Mouse (Mus musculus) liver, embryonic 16.5 days (tissue): ENCODE measurements around the gene Acat2. TPM values are rescaled to one million over a fixed set of nuclear protein-coding genes. Genes with fewer than 3 reads are reported as not detected.
"Not testable (repeated sequence)": the region's sequence is repeated elsewhere in the genome, so short reads cannot be mapped to it uniquely, and the experiment has no call there.

Experiments
- ATAC-seq: fragments of 200-750 bp; cut with Nextera tagmentation; 2 replicates; pipeline ENCODE4 v1.8.0; 2017; ENCODE audit warnings: low read depth, mild to moderate bottlenecking, moderate number of reproducible peaks, moderate library complexity
- H3K27ac ChIP-seq: fragments of 300-500 bp; sonication (generic); 2 replicates; pipeline ENCODE4 v1.5.1; 2014; ENCODE audit warnings: mild to moderate bottlenecking, low read length
- H3K27me3 ChIP-seq: fragments of 300-500 bp; sonication (generic); 2 replicates; pipeline ENCODE4 v1.6.1; 2014; ENCODE audit warnings: low read depth, low read length, mixed read lengths; ENCODE audit not compliant: control insufficient read depth, insufficient read depth
- H3K36me3 ChIP-seq: fragments of 300-500 bp; sonication (generic); 2 replicates; pipeline ENCODE4 v1.6.1; 2014; ENCODE audit warnings: mild to moderate bottlenecking; ENCODE audit not compliant: control insufficient read depth, insufficient read depth
- H3K4me1 ChIP-seq: fragments of 300-500 bp; sonication (generic); 2 replicates; pipeline ENCODE4 v1.6.1; 2014; ENCODE audit warnings: low read depth, low read length, mixed read lengths; ENCODE audit not compliant: control insufficient read depth
- H3K4me2 ChIP-seq: fragments of 300-500 bp; sonication (generic); 2 replicates; pipeline ENCODE4 v1.6.1; 2014; ENCODE audit warnings: low read depth, low read length, mixed read lengths
- H3K4me3 ChIP-seq: fragments of 300-500 bp; sonication (generic); 2 replicates; pipeline ENCODE4 v1.5.1; 2014; ENCODE audit warnings: low read depth, mild to moderate bottlenecking, low read length
- H3K9ac ChIP-seq: fragments of 300-500 bp; sonication (generic); 2 replicates; pipeline ENCODE4 v1.6.1; 2014; ENCODE audit warnings: low read depth, low read length
- H3K9me3 ChIP-seq: fragments of 300-500 bp; sonication (generic); replicated peaks from 2 replicates; pipeline ENCODE4 v1.6.1; 2016; ENCODE audit warnings: low read length; ENCODE audit not compliant: control insufficient read depth
- WGBS: fragments of 180-500 bp; shearing (Covaris S2); extraction: QIAGEN DNeasy Blood & Tissue Kit; methylation state at CpG from one replicate; pipeline ENCODE4 v1.1.7; 2014; ENCODE audit not compliant: insufficient replicate concordance; 5-methylcytosine and 5-hydroxymethylcytosine counted together
- polyA plus RNA-seq: library from polyadenylated mRNA; unstranded; fragments of >200 nt; fragmentation: Nextera tagmentation; extraction: Ambion mirVana; gene quantifications from 2 replicates; pipeline ENCODE4 v1.2.1, GENCODE M21; 2015

The Acat2 gene
- polyA plus RNA-seq, 1 experiment from 2014 or later = 101 TPM

- 64% methylated on average over 5 of the region's 5 CpGs for WGBS
- no peak overlapping the region for H3K4me2 ChIP-seq
- no peaks in the 10 kb centered on the region; the same call in 1 of the 2 replicates for H3K4me1 ChIP-seq
- no peak overlapping the region for H3K9ac ChIP-seq
- no peaks in the 10 kb centered on the region for H3K27me3 ChIP-seq
- no peaks in the 10 kb centered on the region for H3K36me3 ChIP-seq
- H3K4me3 ChIP-seq = no peak overlapping the region
- ATAC-seq = no peak
- H3K9me3 ChIP-seq = no peaks in the 10 kb centered on the region
- H3K27ac ChIP-seq = no peak overlapping the region
Measured at GRCm38 (mm10) chr17:12997890-12998289, 37.3 kb upstream of the Acat2 start.

GRCm38 (mm10) chr17:12996345-12996744 is 35.8 kb upstream of the Acat2 start:
- no peaks in the 10 kb centered on the region for H3K27me3 ChIP-seq
- no peak overlapping the region for H3K27ac ChIP-seq
- H3K9me3 ChIP-seq = no peaks in the 10 kb centered on the region
- no peak overlapping the region for H3K4me3 ChIP-seq
- WGBS = 28% methylated on average over 3 of the region's 3 CpGs
- H3K36me3 ChIP-seq = no peaks in the 10 kb centered on the region
- H3K4me2 ChIP-seq = no peak overlapping the region
- ATAC-seq = no peak
- H3K9ac ChIP-seq = no peak overlapping the region
- H3K4me1 ChIP-seq = no peaks in the 10 kb centered on the region; the same call in 1 of the 2 replicates

GRCm38 (mm10) chr17:12994069-12994468 is 33.5 kb upstream of the Acat2 start, which contains the start of gene Wtap:
TSS of gene Wtap (minus strand) at chr17:12994169.
- Histone ChIP-seq H3K27me3 (no peaks in the 10 kb centered on the region), H3K4me1 (peaks cover 4% of the 10 kb centered on the region), H3K9ac (peak within 1 kb of the TSS; percentile 100), H3K36me3 (no peaks in the 10 kb centered on the region), H3K4me2 (peak within 1 kb of the TSS; percentile 67), H3K4me3 (peak within 1 kb of the TSS; percentile 100), H3K9me3 (no peaks in the 10 kb centered on the region), H3K27ac (peak within 1 kb of the TSS; percentile 100)
- no peak for ATAC-seq
- WGBS = 72% methylated on average over 1 of the region's 1 CpGs

GRCm38 (mm10) chr17:12992470-12992991 is 32.0 kb upstream of the Acat2 start:
- H3K36me3 ChIP-seq = peaks cover 3% of the 10 kb centered on the region
- H3K4me3 ChIP-seq = peak overlapping the region; percentile 100
- H3K4me2 ChIP-seq = peak overlapping the region; percentile 67
- peak overlapping the region; percentile 100 for H3K9ac ChIP-seq
- peaks cover 4% of the 10 kb centered on the region for H3K4me1 ChIP-seq
- peak; percentile 85 for ATAC-seq
- no peaks in the 10 kb centered on the region for H3K9me3 ChIP-seq
- H3K27ac ChIP-seq = peak overlapping the region; percentile 100
- no peaks in the 10 kb centered on the region for H3K27me3 ChIP-seq
- under 1% methylated on average over 50 of the region's 51 CpGs for whole genome bisulfite sequencing

DNA sequence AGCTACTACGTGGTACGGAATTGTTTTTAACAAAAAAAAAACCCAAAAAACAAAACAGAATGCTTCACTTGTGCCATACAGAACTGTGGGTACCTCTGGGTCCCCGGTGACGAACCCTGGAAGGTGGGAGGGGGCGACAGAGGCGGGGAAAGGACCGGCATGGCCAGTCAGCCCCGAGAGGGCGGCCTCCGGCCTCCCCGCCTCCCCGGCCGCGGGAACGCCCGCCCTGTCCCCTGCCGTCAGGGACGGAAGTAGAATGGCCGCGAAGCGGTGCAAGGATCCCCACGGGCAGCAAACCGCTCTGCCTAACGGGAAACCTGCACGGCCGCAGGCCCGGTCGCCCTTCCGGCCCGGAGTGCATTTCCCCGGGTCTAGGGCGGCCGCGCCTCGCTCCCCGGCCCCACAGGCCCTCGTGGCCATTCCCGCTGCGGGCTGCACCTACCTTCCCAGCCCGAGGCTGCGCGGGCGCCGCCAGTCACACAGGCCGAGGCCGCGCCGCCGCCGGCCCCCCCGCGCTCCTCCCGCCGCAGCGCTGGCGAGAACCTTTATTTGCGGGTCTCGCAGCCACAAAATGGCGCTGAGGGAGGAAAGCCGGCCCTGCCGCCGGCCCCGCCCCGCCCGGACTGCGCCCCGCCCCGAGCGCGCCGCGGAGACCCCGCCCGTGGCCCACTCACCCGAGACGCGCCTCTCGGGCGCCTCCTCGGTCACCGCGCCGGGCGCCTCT is 31.2 kb upstream of the Acat2 start:
- peak overlapping the region; percentile 100 for H3K27ac ChIP-seq
- peaks cover 3% of the 10 kb centered on the region for H3K36me3 ChIP-seq
- peak overlapping the region; percentile 100 for H3K9ac ChIP-seq
- WGBS = under 1% methylated on average over 71 of the region's 84 CpGs
- no peaks in the 10 kb centered on the region for H3K9me3 ChIP-seq
- H3K4me1 ChIP-seq = peaks cover 4% of the 10 kb centered on the region
- peak; percentile 92 for ATAC-seq
- peak overlapping the region; percentile 100 for H3K4me3 ChIP-seq
- H3K27me3 ChIP-seq = no peaks in the 10 kb centered on the region
- H3K4me2 ChIP-seq = peak overlapping the region; percentile 67

GRCm38 (mm10) chr17:12991194-12991634 is 30.7 kb upstream of the Acat2 start:
- 1% methylated on average over 12 of the region's 12 CpGs for WGBS

DNA sequence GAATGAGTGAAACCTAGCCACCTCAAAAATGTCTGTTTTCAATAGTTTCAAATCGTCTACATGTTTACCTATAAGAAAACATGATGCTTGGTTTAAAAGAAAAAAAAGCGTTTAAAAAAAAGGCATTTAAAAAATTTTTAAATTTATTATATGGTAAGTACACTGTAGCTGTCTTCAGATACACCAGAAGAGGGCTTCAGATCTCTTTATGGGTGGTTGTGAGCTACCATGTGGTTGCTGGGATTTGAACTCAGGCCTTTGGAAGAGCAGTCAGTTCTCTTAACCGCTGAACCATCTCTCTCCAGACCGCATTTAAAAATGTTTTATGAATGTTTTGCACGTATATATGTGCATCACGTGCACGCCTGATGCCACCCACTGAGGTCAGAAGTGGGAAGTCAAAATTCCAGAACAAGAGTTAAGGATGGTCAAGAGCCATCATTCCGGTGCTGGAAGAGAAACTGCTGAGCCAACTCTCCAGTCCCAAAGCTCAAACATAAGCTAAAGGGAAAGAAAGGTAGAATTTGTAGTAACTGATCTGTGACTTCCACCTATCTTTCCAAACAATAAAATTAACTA is 30.1 kb upstream of the Acat2 start:
- Histone ChIP-seq H3K4me1 (peaks cover 5% of the 10 kb centered on the region), H3K4me2 (peak overlapping the region; percentile 63), H3K4me3 (peak overlapping the region; percentile 100), H3K27me3 (no peaks in the 10 kb centered on the region), H3K27ac (peak overlapping the region; percentile 100), H3K9ac (peak overlapping the region; percentile 100), H3K9me3 (no peaks in the 10 kb centered on the region), H3K36me3 (peaks cover 3% of the 10 kb centered on the region)
- ATAC-seq = no peak
- 27% methylated on average over 8 of the region's 8 CpGs for WGBS

More at GRCm38 (mm10) chr17:12991194-12991634, 30.7 kb upstream of the Acat2 start:
- Histone ChIP-seq H3K9me3 (no peaks in the 10 kb centered on the region), H3K4me3 (peak overlapping the region; percentile 100), H3K4me2 (peak overlapping the region; percentile 63), H3K27me3 (no peaks in the 10 kb centered on the region), H3K9ac (peak overlapping the region; percentile 100), H3K4me1 (peaks cover 5% of the 10 kb centered on the region), H3K36me3 (peaks cover 3% of the 10 kb centered on the region), H3K27ac (peak overlapping the region; percentile 100)
- no peak for ATAC-seq

DNA sequence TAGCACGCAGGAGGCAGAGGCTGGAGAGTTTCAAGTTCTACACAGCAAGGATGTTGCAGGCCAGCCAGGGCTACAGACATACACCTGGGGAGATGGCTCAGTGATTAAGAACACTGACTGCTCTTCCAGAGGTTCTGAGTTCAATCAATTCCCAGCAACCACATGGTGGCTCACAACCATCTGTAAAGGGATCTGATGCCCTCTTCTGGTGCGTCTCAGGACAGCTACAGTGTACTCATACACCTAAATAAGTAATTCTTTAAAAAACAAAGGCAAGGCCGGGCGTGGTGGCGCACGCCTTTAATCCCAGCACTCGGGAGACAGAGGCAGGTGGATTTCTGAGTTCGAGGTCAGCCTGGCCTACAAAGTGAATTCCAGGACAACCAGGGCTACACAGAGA is 27.5 kb upstream of the Acat2 start:
- H3K4me2 ChIP-seq, H3K27me3 ChIP-seq, H3K9me3 ChIP-seq, H3K4me3 ChIP-seq, H3K4me1 ChIP-seq, ATAC-seq, H3K9ac ChIP-seq, H3K27ac ChIP-seq: not testable (repeated sequence)
- 72% methylated on average over 8 of the region's 8 CpGs for WGBS
- H3K36me3 ChIP-seq = peaks cover 14% of the 10 kb centered on the region

- H3K9ac ChIP-seq = no peak overlapping the region
- peaks cover 2% of the 10 kb centered on the region; the same call in 1 of the 2 replicates for H3K4me1 ChIP-seq
- H3K36me3 ChIP-seq = peaks cover 43% of the 10 kb centered on the region
- ATAC-seq = no peak
- no peak overlapping the region for H3K27ac ChIP-seq
- no peak overlapping the region for H3K4me2 ChIP-seq
- H3K9me3 ChIP-seq = no peaks in the 10 kb centered on the region
- 25% methylated on average over 2 of the region's 2 CpGs for WGBS
- H3K4me3 ChIP-seq = no peak overlapping the region
- H3K27me3 ChIP-seq = no peaks in the 10 kb centered on the region
Measured at GRCm38 (mm10) chr17:12983988-12984387, 23.4 kb upstream of the Acat2 start.
